Mouse (Mus musculus): ENCODE results near the gene Tshr. TPM values are rescaled to one million over a fixed set of nuclear protein-coding genes. Genes with fewer than 3 reads are reported as not detected.
"Not testable (repeated sequence)": the region's sequence is repeated elsewhere in the genome, so short reads cannot be mapped to it uniquely, and the experiment has no call there.

The Tshr gene
- total RNA-seq, 4 experiments from 2014 or later, result 0.09 to 0.12 TPM; not detected in 2

DNA sequence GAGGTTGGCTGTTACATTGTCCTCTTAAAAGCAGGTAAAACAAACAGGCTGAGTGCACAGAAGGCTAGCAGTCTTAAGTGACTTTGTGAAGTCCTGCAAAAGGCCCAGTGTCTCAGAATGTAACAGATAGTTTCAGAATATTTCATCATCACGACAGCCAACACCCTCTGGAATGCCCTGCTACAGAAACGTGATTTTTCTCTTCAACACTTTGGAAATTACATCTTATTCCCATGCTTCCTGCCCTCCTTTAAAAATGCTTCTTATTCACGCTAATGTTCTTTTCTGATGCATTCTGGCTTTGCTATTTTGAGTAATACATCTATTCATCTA lies 111.8 kb downstream of the Tshr start:
- DNase-seq (ENCODE audit: low spot score), result no peak

DNA sequence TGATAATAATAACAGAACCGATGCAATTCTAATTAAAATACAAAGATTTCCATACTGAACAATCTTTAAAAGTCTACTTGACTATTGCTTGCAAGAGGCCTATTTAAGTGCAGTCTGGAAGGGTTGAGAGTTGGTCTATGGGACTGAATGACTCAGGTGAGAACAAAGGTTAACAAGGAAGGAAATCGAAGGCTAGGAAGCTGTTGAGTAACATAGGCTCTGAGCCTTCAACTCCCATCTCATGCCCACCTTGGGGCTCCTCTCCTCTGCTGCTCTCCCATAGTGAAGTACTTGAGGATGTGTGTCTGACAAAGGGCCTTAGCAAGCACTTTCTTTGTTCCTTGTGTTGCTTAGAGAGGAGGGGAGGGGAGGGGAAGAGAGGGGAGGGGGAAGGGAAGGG lies 116.1 kb downstream of the Tshr start:
- DNase-seq (ENCODE audit: low spot score), result no peak

- DNase-seq (ENCODE audit: low spot score), result no peak
Measured at GRCm38 (mm10) chr12:91511766-91512165, 127.4 kb downstream of the Tshr start.

- no peak for DNase-seq (ENCODE audit: low spot score)
Measured at GRCm38 (mm10) chr12:91513980-91514379, 129.6 kb downstream of the Tshr start.

- DNase-seq (ENCODE audit: low spot score), result no peak
Measured at GRCm38 (mm10) chr12:91517808-91518207, 133.4 kb downstream of the Tshr start.

GRCm38 (mm10) chr12:91523626-91524025 lies 139.3 kb downstream of the Tshr start:
- no peak for DNase-seq (ENCODE audit: low spot score)

- DNase-seq (ENCODE audit: low spot score), result no peak
Measured at GRCm38 (mm10) chr12:91534514-91534913, 150.2 kb downstream of the Tshr start.

DNA sequence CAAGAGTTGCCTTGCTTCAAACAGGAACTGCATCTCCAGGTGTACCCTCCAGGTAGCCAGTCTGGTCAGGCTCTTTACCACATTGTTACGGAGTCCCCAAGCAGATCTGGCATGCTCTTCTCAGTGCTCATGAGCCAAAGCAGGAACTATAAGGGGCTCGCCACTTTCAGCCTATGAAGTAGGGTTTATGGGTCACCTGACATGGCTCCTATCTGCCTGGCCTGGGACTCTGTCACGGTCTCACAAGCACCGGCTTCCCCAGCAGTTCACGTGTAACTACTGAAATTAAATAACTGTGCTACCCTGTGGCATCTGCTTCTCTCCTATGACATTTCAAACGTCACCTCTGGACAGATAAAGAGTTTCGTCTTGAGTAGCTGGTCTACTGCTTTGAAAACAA lies 155.8 kb downstream of the Tshr start:
- DNase-seq (ENCODE audit: low spot score), result no peak

DNA sequence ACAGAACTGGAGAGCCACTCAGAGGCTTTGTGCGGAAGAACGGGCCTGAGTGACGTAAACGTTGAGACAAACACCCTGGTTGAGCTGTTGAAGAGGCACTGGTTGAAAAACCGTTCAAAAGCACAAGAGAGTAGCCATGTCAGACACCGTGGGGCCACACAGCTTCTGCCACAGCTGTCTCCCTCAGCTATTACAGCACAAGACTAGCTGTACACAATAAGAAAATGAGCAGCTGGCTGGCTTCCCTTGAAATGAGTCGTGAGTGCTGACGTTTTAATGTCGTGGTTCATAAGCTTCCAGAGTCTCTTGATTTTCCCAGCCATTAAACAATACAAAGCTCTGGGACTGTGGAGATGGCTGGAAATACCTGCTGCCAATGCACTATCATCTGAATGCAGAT lies 165.1 kb downstream of the Tshr start:
- no peak for DNase-seq (ENCODE audit: low spot score)

GRCm38 (mm10) chr12:91551773-91552526 lies 167.6 kb downstream of the Tshr start:
- DNase-seq (ENCODE audit: low spot score), result peak; percentile 36

GRCm38 (mm10) chr12:91557358-91558005 lies 173.1 kb downstream of the Tshr start:
- DNase-seq (ENCODE audit: low spot score), result not testable (repeated sequence)

- not testable (repeated sequence) for DNase-seq (ENCODE audit: low spot score)
Measured at GRCm38 (mm10) chr12:91558152-91558551, 173.8 kb downstream of the Tshr start.

GRCm38 (mm10) chr12:91567145-91567544 lies 182.8 kb downstream of the Tshr start:
- no peak for DNase-seq (ENCODE audit: low spot score)

DNA sequence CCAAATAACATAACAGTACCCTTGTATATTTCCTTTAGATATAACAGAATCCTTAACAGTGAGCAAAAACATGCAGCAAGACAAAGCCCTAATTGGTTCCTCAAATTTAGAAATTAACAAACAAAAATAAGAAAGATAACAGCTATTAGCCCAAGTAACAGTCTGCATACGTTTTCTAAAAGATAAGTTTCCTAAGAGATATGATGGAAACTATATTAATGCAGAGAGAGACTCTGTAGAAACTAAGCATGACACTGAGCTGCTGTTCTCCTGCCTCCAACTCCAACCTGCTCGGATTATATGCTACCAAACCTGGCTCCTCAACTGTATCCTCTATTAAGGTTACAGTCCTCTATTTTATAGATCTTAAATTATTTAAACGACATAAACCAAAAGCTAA lies 184.9 kb downstream of the Tshr start:
- no peak for DNase-seq (ENCODE audit: low spot score)

DNA sequence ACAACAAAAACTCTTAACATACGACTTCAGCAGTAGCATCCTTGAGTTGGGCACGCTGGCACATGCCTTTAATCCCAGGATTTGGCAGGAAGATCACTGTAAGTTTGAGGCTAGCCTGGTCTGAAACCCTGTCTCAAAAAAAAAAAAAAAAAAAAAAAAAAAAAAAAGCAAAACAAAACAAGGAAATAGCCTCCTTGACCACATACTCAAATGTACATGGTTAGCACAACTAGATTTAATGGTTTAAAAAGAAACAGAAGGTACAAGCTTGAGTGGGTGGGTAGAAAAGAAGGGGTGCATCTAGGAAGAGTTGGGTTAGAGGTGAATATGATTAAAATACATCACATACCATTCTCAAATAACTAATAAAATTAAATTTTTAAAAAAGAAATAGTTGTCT lies 187.3 kb downstream of the Tshr start:
- DNase-seq (ENCODE audit: low spot score), result no peak

GRCm38 (mm10) chr12:91579665-91580064 lies 195.3 kb downstream of the Tshr start:
- DNase-seq (ENCODE audit: low spot score), result no peak

- no peak for DNase-seq (ENCODE audit: low spot score)
Measured at GRCm38 (mm10) chr12:91581204-91582070, 197.1 kb downstream of the Tshr start.

DNA sequence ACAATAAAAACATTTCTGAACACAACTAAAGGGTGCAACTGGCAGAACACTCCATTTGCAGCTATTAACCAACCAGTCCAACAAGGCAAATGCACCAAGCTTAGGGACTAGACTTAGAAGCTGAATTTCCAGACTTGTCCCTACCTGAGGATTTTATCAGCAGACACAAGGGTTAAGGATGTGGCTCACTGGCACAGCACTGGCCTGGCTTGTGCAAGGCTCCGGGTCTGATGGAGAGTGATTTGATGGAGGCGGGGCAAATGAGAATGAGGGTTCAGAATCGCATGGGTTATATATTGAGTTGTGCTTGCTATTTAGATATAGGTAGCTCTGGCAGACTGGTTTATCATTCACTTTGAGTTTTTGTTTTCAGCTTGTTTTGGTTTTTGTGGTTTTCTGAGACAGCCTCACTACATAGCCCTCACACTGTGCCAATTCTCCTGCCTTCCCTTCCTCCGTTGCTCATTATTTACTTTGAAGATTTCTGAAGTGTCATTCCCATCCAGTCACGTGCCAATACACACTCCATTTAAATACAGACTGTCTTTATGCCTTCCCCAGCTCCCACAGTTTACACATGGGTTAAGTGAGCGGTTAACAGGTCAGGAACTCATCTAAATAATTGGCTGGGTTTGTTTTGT lies 198.1 kb downstream of the Tshr start:
- DNase-seq (ENCODE audit: low spot score), result no peak

DNA sequence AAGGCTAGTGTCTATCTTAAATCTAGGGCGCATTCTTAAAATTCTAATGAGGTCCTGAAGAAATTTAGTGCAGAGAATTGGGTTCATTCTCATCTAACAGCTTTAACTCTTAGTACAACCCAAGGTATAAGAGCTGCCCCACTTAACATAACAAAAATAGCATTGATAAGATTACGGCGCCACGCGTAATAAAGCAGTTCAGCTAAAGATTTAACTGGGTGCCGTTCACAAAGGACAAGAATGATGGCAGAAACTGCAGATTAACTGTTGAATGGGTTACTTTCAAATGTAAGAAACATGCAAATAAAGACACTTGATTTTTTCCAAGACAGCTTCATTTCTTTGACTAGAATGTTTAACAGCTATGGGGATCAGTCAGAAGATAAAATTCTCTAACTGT lies 199.0 kb downstream of the Tshr start:
- no peak for DNase-seq (ENCODE audit: low spot score)

DNA sequence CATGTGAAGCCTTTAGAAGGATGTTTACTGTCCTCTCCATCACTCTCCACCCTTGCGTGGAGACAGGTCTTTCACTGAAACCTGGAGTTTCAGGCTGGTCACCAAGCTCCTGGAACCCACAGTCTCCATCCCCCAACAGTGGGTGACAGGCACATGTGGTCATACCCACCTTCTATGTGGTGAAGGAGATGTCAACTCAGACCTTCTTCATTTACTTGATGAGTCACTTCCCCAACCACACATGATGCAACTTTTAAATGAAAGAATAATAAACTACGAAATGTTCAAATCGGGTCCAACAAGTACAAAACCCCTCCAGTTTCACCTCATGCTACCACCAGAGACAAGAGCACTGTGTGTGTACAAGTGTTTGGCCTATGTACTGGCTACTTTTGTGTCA lies 200.8 kb downstream of the Tshr start:
- DNase-seq (ENCODE audit: low spot score), result no peak

DNA sequence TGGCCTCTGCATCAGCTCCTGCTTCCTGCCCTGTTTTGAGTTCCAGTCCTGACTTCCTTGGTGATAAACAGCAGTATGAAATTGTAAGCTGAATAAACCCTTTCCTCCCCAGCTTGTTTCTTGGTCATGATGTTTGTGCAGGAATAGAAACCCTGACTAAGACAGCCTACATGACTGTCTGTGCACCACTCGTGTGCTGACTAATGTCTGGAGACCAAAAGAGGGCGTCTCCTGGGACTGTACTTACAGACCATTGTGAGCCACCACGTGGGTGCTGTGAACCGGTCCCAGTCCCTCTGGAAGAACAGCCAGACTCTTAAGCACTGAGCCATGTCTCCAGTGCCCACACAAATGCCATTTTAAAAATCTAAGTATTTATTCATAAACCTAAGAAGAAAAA lies 201.5 kb downstream of the Tshr start:
- DNase-seq (ENCODE audit: low spot score), result not testable (repeated sequence)

DNA sequence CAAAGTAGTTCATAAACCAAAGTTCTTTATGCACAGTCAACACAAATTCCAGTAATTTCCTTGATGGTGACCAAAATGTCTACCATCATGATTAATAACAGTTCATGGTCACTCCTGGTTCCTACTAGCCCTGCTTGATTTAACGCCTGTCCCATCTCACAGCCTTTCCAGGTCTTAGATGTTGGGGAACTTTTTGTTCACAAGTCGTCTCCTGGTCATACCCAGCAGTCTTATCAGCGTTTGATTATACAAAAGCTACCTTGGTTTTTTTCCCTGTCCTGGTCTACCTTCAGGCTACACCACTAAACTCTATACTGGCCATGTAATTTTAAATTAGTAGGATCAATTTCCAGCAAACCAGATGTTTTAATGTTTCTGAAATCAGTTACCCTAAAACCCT lies 202.7 kb downstream of the Tshr start:
- no peak for DNase-seq (ENCODE audit: low spot score)

Measured in heart, adult 8-10 months (tissue).